Mouse (Mus musculus) frontal cortex, postnatal 25 days (tissue): ENCODE measurements around the gene Trp53.
"Not testable (repeated sequence)": the region's sequence is repeated elsewhere in the genome, so short reads cannot be mapped to it uniquely, and the experiment has no call there.

Experiments used
- DNase-seq, 2 experiments: peaks; one replicate each; pipeline ENCODE4 v3.0.0; 2022; ENCODE audit warnings: low spot score in 2 of 2

Trp53 gene

DNA sequence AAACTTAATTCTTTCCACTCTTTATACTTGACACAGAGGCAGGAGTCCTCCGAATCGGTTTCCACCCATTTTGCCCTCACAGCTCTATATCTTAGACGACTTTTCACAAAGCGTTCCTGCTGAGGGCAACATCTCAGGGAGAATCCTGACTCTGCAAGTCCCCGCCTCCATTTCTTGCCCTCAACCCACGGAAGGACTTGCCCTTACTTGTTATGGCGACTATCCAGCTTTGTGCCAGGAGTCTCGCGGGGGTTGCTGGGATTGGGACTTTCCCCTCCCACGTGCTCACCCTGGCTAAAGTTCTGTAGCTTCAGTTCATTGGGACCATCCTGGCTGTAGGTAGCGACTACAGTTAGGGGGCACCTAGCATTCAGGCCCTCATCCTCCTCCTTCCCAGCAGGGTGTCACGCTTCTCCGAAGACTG lies at the start of gene Trp53, which contains the start of gene Wrap53:
TSS of gene Trp53 (plus strand) at position 269 of the 424 bp plus-strand sequence.
TSS of gene Wrap53 (minus strand) at position 165 of the 424 bp plus-strand sequence.
- peak; percentile 74 to 80 for DNase-seq

DNA sequence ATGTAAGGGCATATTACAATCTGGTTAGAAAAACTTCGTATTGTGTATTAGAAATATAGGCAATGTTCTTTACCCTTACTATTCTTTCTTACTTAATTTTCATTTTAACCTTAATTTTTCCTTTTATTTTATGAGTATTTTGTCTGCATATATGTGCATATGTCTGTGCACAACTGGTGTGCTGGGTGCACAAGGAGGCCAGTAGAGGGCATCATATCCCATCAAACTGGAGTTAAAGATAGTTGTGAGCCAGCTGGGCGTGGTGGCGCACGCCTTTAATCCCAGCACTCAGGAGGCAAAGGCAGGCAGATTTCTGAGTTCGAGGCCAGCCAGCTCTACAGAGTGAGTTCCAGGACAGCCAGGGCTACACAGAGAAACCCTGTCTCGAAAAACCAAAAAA lies 49.4 kb upstream of the Trp53 start:
- DNase-seq, result not testable (repeated sequence)

GRCm38 (mm10) chr11:69532480-69533150 lies 47.5 kb upstream of the Trp53 start:
- DNase-seq, result no peak

GRCm38 (mm10) chr11:69534990-69535389 lies 45.2 kb upstream of the Trp53 start:
- no peak for DNase-seq

DNA sequence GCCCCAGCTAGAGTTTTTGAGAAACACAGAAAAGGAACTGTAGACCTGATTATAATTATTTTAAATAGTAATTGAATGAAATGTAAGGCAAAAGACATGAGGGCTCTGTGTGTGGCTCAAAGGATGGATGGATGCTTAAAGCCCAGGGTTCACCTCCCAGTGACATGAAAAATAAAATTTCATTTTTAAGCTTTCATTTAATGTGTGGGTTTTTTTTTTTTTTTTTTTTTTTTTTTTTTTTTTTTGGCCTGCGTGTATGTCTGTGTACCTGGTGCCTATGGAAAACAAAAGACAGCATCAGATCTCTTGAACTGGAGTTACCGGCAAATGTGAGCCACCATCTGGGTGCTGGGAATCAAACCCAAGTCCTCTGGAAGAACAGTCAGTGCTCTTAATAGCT lies 39.5 kb upstream of the Trp53 start:
- no peak for DNase-seq

DNA sequence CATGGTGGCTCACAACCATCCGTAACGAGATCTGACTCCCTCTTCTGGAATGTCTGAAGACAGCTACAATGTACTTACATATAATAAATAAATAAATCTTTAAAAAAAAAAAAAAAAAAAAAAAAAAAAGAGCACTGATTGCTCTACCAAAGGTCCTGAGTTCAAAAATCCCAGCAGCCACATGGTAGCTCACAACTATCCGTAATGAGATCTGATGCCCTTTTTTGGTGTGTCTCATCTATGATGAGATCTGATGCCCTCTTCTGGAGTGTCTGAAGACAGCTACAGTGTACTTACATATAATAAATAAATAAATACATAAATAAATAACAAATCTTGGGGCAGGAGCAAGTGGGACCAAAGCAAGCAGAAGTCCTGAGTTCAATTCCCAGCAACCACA lies 38.4 kb upstream of the Trp53 start:
- not testable (repeated sequence) for DNase-seq

GRCm38 (mm10) chr11:69543598-69543997 lies 36.6 kb upstream of the Trp53 start:
- no peak for DNase-seq

DNA sequence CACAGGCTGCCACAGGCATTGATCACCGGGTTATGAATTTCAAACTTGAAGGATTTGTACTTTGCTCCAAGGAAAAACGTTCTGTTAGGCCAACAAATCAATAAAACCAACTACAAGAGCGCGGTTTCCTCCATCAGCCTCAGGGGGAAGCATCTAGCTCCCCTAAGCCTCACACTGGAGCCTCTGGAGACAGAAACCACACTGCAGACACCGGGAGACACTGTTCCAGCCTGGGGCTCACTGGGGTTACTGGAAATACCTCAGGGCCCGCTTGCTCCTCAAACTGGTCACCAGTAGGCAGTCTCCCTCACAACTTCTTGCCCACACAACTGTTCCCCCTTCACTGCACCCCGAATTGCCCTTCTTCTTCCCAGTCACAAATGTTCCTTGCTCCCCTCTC lies 34.2 kb upstream of the Trp53 start:
- DNase-seq, result no peak

DNA sequence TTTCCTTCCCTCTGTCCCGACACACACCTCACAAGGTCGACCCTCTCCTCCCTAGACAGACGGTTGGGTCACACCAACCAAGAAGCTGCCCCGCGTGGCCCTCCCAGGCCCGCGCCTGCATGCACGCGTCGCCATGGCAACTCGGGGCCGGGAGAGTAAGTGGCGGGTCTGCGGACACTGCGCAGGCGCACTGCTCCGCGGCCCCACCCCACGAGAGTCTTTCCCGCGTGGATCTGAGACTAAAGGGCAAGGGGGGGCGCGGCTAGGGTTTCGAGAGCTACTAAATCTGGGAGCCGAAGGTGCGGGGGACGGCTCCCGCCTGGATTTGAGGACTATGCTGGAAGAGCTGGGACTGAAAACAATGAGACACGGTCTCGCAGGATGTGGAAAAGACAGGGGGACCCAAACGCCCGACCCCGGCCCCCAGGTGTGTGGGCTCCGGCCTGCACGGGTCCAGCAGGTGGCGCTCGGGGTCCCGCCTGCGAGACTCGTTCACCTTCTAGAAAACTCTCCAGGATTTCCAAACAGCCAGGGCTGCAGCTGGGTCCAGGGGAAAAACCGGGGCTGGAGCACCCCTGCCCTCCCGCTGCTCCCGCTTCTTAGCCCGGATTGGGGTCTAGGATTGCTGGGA lies 33.6 kb upstream of the Trp53 start:
- DNase-seq, result peak; percentile 63 to 75

- DNase-seq, result peak in 1 of 2 experiments; percentile 20
Measured at GRCm38 (mm10) chr11:69547071-69547470, 33.1 kb upstream of the Trp53 start.

DNA sequence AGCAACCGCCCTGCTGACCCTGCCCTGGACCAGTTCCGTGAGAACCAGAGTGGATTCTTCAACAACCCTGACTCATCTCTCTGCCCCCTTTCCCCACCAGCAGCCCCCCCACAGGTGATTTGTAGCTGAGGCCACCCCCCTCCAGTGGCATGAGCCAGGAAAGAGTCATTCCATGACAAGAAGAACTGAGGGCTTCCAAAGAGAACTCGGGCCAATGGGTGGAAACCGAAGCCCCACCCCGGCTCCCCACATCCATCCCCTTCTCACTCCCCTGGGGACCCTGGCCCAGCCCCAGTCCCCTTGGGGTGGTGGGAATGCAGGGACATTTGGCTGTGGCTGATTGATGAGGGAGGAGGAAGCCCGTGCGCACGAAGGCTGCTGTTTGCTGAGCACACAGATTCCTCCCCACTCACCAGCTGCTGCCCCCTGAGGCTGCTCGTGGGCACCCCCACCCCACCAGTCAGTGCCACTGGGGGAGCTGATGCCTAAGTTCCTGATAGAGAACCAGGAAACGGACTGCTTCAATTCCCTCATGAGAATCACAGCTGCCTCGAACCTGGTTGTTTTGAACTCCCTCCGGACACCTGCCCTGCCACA lies 31.0 kb upstream of the Trp53 start, which contains the start of gene Dnah2:
TSS of gene Dnah2 (minus strand) at position 51 of the 597 bp plus-strand sequence.
- DNase-seq, result no peak

DNA sequence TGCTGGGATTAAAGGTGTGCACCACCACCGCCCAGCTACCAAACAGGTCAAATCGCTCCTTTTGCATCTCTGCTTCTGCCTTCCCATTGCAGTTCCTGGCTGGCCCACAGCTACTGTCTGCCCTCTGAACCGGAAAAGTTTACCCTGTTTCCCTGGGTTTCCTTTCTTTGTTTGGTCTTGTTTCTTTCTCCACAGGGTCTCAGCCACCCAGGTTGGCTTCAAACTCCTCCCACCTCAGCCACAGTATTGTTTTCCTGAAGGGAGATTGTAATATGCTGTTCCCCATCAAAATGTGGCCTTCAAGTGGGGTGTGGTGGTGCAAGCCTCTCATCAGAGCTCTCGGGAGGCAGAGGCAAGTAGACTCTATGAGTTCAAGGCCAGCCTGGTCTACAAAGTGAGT lies 28.8 kb upstream of the Trp53 start:
- DNase-seq, result no peak

- peak in 1 of 2 experiments; percentile 34 for DNase-seq
Measured at GRCm38 (mm10) chr11:69552622-69553340, 27.4 kb upstream of the Trp53 start.

DNA sequence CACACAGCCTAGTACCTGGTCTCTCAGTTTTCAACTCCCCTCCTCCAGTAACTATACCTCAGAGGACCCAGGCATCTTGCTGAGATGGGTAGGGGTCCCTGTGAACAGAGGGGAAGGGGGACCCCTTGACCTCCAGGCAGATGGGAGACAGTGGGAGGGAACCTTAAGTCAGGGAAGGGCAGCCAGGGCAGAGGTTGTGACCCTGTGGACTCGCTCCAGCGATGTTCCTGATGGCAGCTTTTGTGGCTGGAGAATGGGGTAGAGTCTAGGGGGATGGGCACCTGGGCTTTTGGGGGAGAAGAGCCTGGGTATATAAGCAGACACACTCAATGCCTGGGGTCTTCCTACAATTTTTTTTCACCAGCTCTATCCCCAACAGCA lies 26.8 kb upstream of the Trp53 start:
- DNase-seq, result no peak

DNA sequence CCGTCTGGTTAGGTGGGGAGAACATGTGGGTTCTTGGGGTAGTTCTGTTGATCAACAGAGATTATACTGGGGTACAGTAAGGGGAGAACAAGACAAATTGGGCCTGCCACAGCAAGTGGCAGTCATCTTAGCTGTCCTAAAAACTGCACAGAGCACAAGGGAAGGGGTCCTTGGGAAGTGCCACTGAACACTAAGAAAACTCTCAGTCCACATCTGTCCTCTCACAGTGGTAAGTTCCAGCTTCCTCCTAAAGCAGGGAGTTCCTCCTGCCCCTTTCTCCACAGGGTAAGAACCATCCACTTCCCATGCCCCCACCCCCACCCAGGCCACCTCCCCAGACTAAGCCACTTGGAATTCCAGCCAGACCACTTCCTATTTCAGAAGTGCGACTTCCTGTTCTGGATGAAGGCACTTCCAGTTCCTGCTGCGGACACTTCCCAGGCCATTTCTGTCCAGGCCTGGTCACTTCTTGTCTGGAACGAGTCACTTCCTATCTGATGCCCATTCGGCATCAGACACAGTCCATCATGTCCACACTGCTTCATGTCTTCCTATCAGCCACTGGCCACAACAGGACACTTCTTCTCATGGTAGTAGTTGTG lies 25.5 kb upstream of the Trp53 start:
- DNase-seq, result no peak

- DNase-seq, result no peak
Measured at GRCm38 (mm10) chr11:69557381-69557958, 22.7 kb upstream of the Trp53 start.

DNA sequence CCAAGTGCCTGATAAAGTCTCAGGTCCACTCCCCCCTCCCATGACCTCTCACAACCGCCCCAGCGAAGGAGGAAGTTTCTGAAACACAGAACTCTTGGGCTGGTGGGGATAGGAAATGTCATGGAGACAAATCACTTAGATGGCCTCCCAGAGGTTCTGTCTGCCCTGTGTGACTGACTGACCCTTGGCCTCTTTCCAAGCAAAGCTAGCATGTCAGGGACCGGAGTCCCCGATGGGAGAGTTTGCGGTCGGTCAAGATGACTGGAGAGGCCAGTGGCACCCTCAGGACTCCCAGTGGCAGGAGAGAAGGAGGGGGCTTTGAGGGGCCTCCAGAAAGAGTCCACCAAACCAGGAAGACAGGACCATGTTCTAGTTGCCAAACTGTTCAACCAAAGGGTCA lies 21.4 kb upstream of the Trp53 start:
- DNase-seq, result no peak

DNA sequence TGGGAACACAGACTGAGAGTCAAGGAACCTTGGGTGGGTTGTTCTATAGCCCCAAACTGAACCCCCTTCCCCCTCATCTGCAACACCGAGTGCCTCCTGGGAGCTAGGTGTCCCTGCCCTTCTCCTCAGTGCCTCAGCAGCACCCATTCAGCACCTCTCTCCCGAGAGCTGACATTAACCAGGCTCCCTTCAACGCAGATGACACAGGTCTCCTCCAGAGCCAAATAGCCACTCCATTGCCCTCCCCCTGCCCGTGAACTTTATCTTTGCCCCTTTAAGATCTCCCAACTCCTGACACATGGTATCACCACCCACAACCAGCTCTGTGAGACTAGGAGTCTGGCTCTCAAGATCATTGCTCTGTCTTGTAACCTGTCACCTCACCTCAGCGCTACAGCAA lies 21.0 kb upstream of the Trp53 start:
- DNase-seq, result no peak

- no peak for DNase-seq
Measured at GRCm38 (mm10) chr11:69559851-69560765, 20.1 kb upstream of the Trp53 start, which contains the start of gene Efnb3. Efnb3 (minus strand) TSS chr11:69560205.
